Mouse (Mus musculus) ES-E14 (cell line): ENCODE data around the gene Grid1.

Experiments used
- ZC3H11A ChIP-seq: IDR thresholded peaks from 2 replicates; pipeline ENCODE4 v1.6.1; 2012; ENCODE audit warnings: low read depth, mild to moderate bottlenecking, inconsistent platforms, low read length, borderline replicate concordance
- ZNF384 ChIP-seq: IDR thresholded peaks from 2 replicates; pipeline ENCODE4 v1.6.1; 2012; ENCODE audit warnings: low read depth, low read length, inconsistent platforms

- TF ChIP-seq ZC3H11A: no peak
- no peak for TF ChIP-seq ZNF384
Measured at GRCm38 (mm10) chr14:35231384-35231783, 411.5 kb downstream of the Grid1 start.
